Mouse (Mus musculus): ENCODE measurements around the gene Hcn3. TPM values are rescaled to one million over a fixed set of nuclear protein-coding genes. Genes with fewer than 3 reads are reported as not detected.

Gene Hcn3
- total and polyA plus RNA-seq, 3 experiments = 0.25 to 0.29 TPM; not detected in 1

GRCm38 (mm10) chr3:89193351-89193750 lies 33.4 kb upstream of the Hcn3 start:
- TF ChIP-seq CTCF (IDR thresholded peaks at IDR 0.05) = no peak
- WGBS = 71% methylated on average over 1 of the region's 1 CpGs

GRCm38 (mm10) chr3:89190436-89190835 lies 30.4 kb upstream of the Hcn3 start:
- DNase-seq = no peak

More at GRCm38 (mm10) chr3:89193351-89193750, 33.4 kb upstream of the Hcn3 start:
- H3K36me3 ChIP-seq (ENCODE audit: control insufficient read depth, insufficient read depth, low read length) = no peaks in the 10 kb centered on the region
- no peak for DNase-seq
- H3K27ac ChIP-seq = no peak overlapping the region
- intact Hi-C loops (cut with DNase I) = no loop called here
- H3K4me3 ChIP-seq = no peak overlapping the region
- no peak overlapping the region for H3K9ac ChIP-seq (ENCODE audit: low read depth, low read length)
- no peaks in the 10 kb centered on the region for H3K27me3 ChIP-seq (ENCODE audit: control insufficient read depth, insufficient read depth, low read length)
- H3K79me2 ChIP-seq (replicated peaks; ENCODE audit: control insufficient read depth, insufficient read depth, low read length) = no peaks in the 10 kb centered on the region
- H3K4me1 ChIP-seq (ENCODE audit: control insufficient read depth, insufficient read depth, low read length) = no peaks in the 10 kb centered on the region

GRCm38 (mm10) chr3:89188478-89188875 lies 28.5 kb upstream of the Hcn3 start:
- no peaks in the 10 kb centered on the region for H3K36me3 ChIP-seq (ENCODE audit: control insufficient read depth, insufficient read depth, low read length)
- no peak for DNase-seq
- H3K4me1 ChIP-seq (ENCODE audit: control insufficient read depth, insufficient read depth, low read length) = no peaks in the 10 kb centered on the region
- no peak overlapping the region for H3K27ac ChIP-seq
- 80% methylated on average over 12 of the region's 12 CpGs for WGBS
- H3K27me3 ChIP-seq (ENCODE audit: control insufficient read depth, insufficient read depth, low read length) = no peaks in the 10 kb centered on the region
- H3K79me2 ChIP-seq (replicated peaks; ENCODE audit: control insufficient read depth, insufficient read depth, low read length) = no peaks in the 10 kb centered on the region
- TF ChIP-seq EP300 (IDR thresholded peaks at IDR 0.05; ENCODE audit: insufficient read depth, low read depth, low read length) (no peak), POLR2A (IDR thresholded peaks at IDR 0.05; ENCODE audit: insufficient read depth, low read depth, low read length) (no peak), CTCF (IDR thresholded peaks at IDR 0.05) (no peak)
- no peak overlapping the region for H3K4me3 ChIP-seq
- intact Hi-C loops (cut with DNase I) = no loop called here
- H3K9ac ChIP-seq (ENCODE audit: low read depth, low read length) = no peak overlapping the region

More at GRCm38 (mm10) chr3:89190436-89190835, 30.4 kb upstream of the Hcn3 start:
- WGBS = 70% methylated on average over 8 of the region's 8 CpGs
- Histone ChIP-seq H3K79me2 (replicated peaks; ENCODE audit: control insufficient read depth, insufficient read depth, low read length) (no peaks in the 10 kb centered on the region), H3K27me3 (ENCODE audit: control insufficient read depth, insufficient read depth, low read length) (no peaks in the 10 kb centered on the region), H3K9ac (ENCODE audit: low read depth, low read length) (no peak overlapping the region), H3K4me1 (ENCODE audit: control insufficient read depth, insufficient read depth, low read length) (no peaks in the 10 kb centered on the region), H3K36me3 (ENCODE audit: control insufficient read depth, insufficient read depth, low read length) (no peaks in the 10 kb centered on the region), H3K4me3 (no peak overlapping the region), H3K27ac (no peak overlapping the region)
- no peak for TF ChIP-seq CTCF (IDR thresholded peaks at IDR 0.05)
- no peak for TF ChIP-seq POLR2A (IDR thresholded peaks at IDR 0.05; ENCODE audit: insufficient read depth, low read depth, low read length)
- TF ChIP-seq EP300 (IDR thresholded peaks at IDR 0.05; ENCODE audit: insufficient read depth, low read depth, low read length) = no peak
- intact Hi-C loops (cut with DNase I) = no loop called here

- TF ChIP-seq CTCF (IDR thresholded peaks at IDR 0.05) = no peak
- TF ChIP-seq EP300 (IDR thresholded peaks at IDR 0.05; ENCODE audit: insufficient read depth, low read depth, low read length) = no peak
- TF ChIP-seq POLR2A (IDR thresholded peaks at IDR 0.05; ENCODE audit: insufficient read depth, low read depth, low read length) = no peak
- Histone ChIP-seq H3K4me1 (ENCODE audit: control insufficient read depth, insufficient read depth, low read length) (no peaks in the 10 kb centered on the region), H3K27me3 (ENCODE audit: control insufficient read depth, insufficient read depth, low read length) (no peaks in the 10 kb centered on the region), H3K4me3 (no peak overlapping the region), H3K79me2 (replicated peaks; ENCODE audit: control insufficient read depth, insufficient read depth, low read length) (no peaks in the 10 kb centered on the region), H3K36me3 (ENCODE audit: control insufficient read depth, insufficient read depth, low read length) (no peaks in the 10 kb centered on the region), H3K27ac (no peak overlapping the region), H3K9ac (ENCODE audit: low read depth, low read length) (no peak overlapping the region)
- WGBS = 84% methylated on average over 18 of the region's 18 CpGs
- DNase-seq = no peak
- intact Hi-C loops (cut with DNase I) = no loop called here
These were observed 27.9 kb upstream of the Hcn3 start for GRCm38 (mm10) chr3:89187690-89188477.

GRCm38 (mm10) chr3:89187197-89187596 lies 27.2 kb upstream of the Hcn3 start:
- Histone ChIP-seq H3K27me3 (ENCODE audit: control insufficient read depth, insufficient read depth, low read length) (no peaks in the 10 kb centered on the region), H3K79me2 (replicated peaks; ENCODE audit: control insufficient read depth, insufficient read depth, low read length) (no peaks in the 10 kb centered on the region), H3K4me3 (no peak overlapping the region), H3K9ac (ENCODE audit: low read depth, low read length) (no peak overlapping the region), H3K27ac (no peak overlapping the region), H3K36me3 (ENCODE audit: control insufficient read depth, insufficient read depth, low read length) (no peaks in the 10 kb centered on the region), H3K4me1 (ENCODE audit: control insufficient read depth, insufficient read depth, low read length) (no peaks in the 10 kb centered on the region)
- DNase-seq = peak in 1 of 2 experiments; percentile 20
- no peak for TF ChIP-seq EP300 (IDR thresholded peaks at IDR 0.05; ENCODE audit: insufficient read depth, low read depth, low read length)
- TF ChIP-seq POLR2A (IDR thresholded peaks at IDR 0.05; ENCODE audit: insufficient read depth, low read depth, low read length) = no peak
- TF ChIP-seq CTCF (IDR thresholded peaks at IDR 0.05) = no peak
- 63% methylated on average over 23 of the region's 23 CpGs for WGBS
- intact Hi-C loops (cut with DNase I) = no loop called here

- no peak for DNase-seq
- Histone ChIP-seq H3K27me3 (ENCODE audit: control insufficient read depth, insufficient read depth, low read length) (no peaks in the 10 kb centered on the region), H3K79me2 (replicated peaks; ENCODE audit: control insufficient read depth, insufficient read depth, low read length) (no peaks in the 10 kb centered on the region), H3K36me3 (ENCODE audit: control insufficient read depth, insufficient read depth, low read length) (no peaks in the 10 kb centered on the region), H3K27ac (no peak overlapping the region), H3K4me3 (no peak overlapping the region), H3K9ac (ENCODE audit: low read depth, low read length) (peak overlapping the region; percentile 61; the same call in 1 of the 2 replicates), H3K4me1 (ENCODE audit: control insufficient read depth, insufficient read depth, low read length) (no peaks in the 10 kb centered on the region)
- intact Hi-C loops (cut with DNase I) = no loop called here
- no peak for TF ChIP-seq POLR2A (IDR thresholded peaks at IDR 0.05; ENCODE audit: insufficient read depth, low read depth, low read length)
- WGBS = 76% methylated on average over 6 of the region's 6 CpGs
These were observed 23.9 kb upstream of the Hcn3 start for GRCm38 (mm10) chr3:89183959-89184315.
